Mouse (Mus musculus) kidney, embryonic 15.5 days (tissue): ENCODE results near the gene Fat4. TPM values are rescaled to one million over a fixed set of nuclear protein-coding genes. Genes with fewer than 3 reads are reported as not detected.
A peak's percentile ranks its signal among the peaks of the same experiment; 100 is the strongest.

Experiments used
- ATAC-seq: fragments of 200-750 bp; cut with Nextera tagmentation; replicated peaks from 2 replicates; pipeline ENCODE4 v1.8.0; 2017; ENCODE audit warnings: moderate TSS enrichment; ENCODE audit not compliant: low FRiP score
- H3K27ac ChIP-seq: fragments of 300-500 bp; sonication (generic); 2 replicates; pipeline ENCODE4 v1.5.1; 2015; ENCODE audit warnings: mild to moderate bottlenecking, inconsistent platforms
- H3K27me3 ChIP-seq: fragments of 300-500 bp; sonication (generic); 2 replicates; pipeline ENCODE4 v1.6.1; 2015; ENCODE audit warnings: inconsistent platforms
- H3K36me3 ChIP-seq: fragments of 300-500 bp; sonication (generic); 2 replicates; pipeline ENCODE4 v1.6.1; 2015; ENCODE audit warnings: inconsistent platforms
- H3K4me1 ChIP-seq: fragments of 300-500 bp; sonication (generic); 2 replicates; pipeline ENCODE4 v1.6.1; 2015; ENCODE audit warnings: inconsistent platforms
- H3K4me2 ChIP-seq: fragments of 300-500 bp; sonication (generic); 2 replicates; pipeline ENCODE4 v1.6.1; 2015; ENCODE audit warnings: moderate library complexity, mild to moderate bottlenecking, inconsistent platforms
- H3K4me3 ChIP-seq: fragments of 300-500 bp; sonication (generic); replicated peaks from 2 replicates; pipeline ENCODE4 v1.5.1; 2015; ENCODE audit warnings: mild to moderate bottlenecking, inconsistent platforms
- H3K9ac ChIP-seq: fragments of 300-500 bp; sonication (generic); 2 replicates; pipeline ENCODE4 v1.6.1; 2015; ENCODE audit warnings: mild to moderate bottlenecking, inconsistent platforms
- H3K9me3 ChIP-seq: fragments of 300-500 bp; sonication (generic); replicated peaks from 2 replicates; pipeline ENCODE4 v1.6.1; 2016; ENCODE audit warnings: inconsistent platforms
- WGBS: fragments of 180-500 bp; shearing (Covaris S2); methylation state at CpG from one replicate; pipeline ENCODE4 v1.1.7; 2015; ENCODE audit warnings: mixed read lengths; 5-methylcytosine and 5-hydroxymethylcytosine counted together
- polyA plus RNA-seq: library from polyadenylated mRNA; unstranded; fragments of >200 nt; fragmentation: Nextera tagmentation; extraction: Ambion mirVana; gene quantifications from 2 replicates; pipeline ENCODE4 v1.2.1, GENCODE M21; 2015

The Fat4 gene
- polyA plus RNA-seq, 1 experiment from 2014 or later: 8.2 TPM

GRCm38 (mm10) chr3:38908426-38909111, 21.8 kb downstream of the Fat4 start:
- Histone ChIP-seq H3K27me3 (no peaks in the 10 kb centered on the region), H3K4me3 (no peak overlapping the region), H3K4me1 (peaks cover 32% of the 10 kb centered on the region), H3K4me2 (no peak overlapping the region), H3K36me3 (no peaks in the 10 kb centered on the region), H3K9me3 (no peaks in the 10 kb centered on the region), H3K27ac (no peak overlapping the region), H3K9ac (no peak overlapping the region)
- no peak for ATAC-seq
- 69% methylated on average over 13 of the region's 13 CpGs for WGBS

GRCm38 (mm10) chr3:38912768-38913487, 26.2 kb downstream of the Fat4 start:
- 28% methylated on average over 5 of the region's 5 CpGs for WGBS
- peak; percentile 96 for ATAC-seq
- H3K4me2 ChIP-seq: peak overlapping the region; percentile 33
- H3K27me3 ChIP-seq: no peaks in the 10 kb centered on the region
- peaks cover 36% of the 10 kb centered on the region for H3K4me1 ChIP-seq
- H3K27ac ChIP-seq: peak overlapping the region; percentile 80
- no peak overlapping the region for H3K9ac ChIP-seq
- no peaks in the 10 kb centered on the region for H3K9me3 ChIP-seq
- no peaks in the 10 kb centered on the region for H3K36me3 ChIP-seq
- H3K4me3 ChIP-seq: no peak overlapping the region

- H3K36me3 ChIP-seq: no peaks in the 10 kb centered on the region
- peaks cover 36% of the 10 kb centered on the region for H3K4me1 ChIP-seq
- no peaks in the 10 kb centered on the region for H3K9me3 ChIP-seq
- ATAC-seq: no peak
- no peaks in the 10 kb centered on the region for H3K27me3 ChIP-seq
- no peak overlapping the region for H3K4me3 ChIP-seq
- 22% methylated on average over 11 of the region's 11 CpGs for WGBS
- peak overlapping the region; percentile 80 for H3K27ac ChIP-seq
- no peak overlapping the region for H3K9ac ChIP-seq
- peak overlapping the region; percentile 33 for H3K4me2 ChIP-seq
Observed at GRCm38 (mm10) chr3:38913488-38914105, 26.9 kb downstream of the Fat4 start.

GRCm38 (mm10) chr3:38918926-38919325, 32.2 kb downstream of the Fat4 start:
- Histone ChIP-seq H3K27me3 (no peaks in the 10 kb centered on the region), H3K36me3 (no peaks in the 10 kb centered on the region), H3K27ac (peak overlapping the region; percentile 65), H3K9ac (no peak overlapping the region), H3K4me2 (no peak overlapping the region), H3K9me3 (no peaks in the 10 kb centered on the region), H3K4me3 (no peak overlapping the region), H3K4me1 (peaks cover 44% of the 10 kb centered on the region)
- ATAC-seq: no peak
- WGBS: 63% methylated on average over 2 of the region's 2 CpGs

GRCm38 (mm10) chr3:38921031-38921430, 34.3 kb downstream of the Fat4 start:
- Histone ChIP-seq H3K4me2 (no peak overlapping the region), H3K27ac (peak overlapping the region; percentile 59; the same call in 1 of the 2 replicates), H3K36me3 (no peaks in the 10 kb centered on the region), H3K4me3 (no peak overlapping the region), H3K27me3 (no peaks in the 10 kb centered on the region), H3K9me3 (no peaks in the 10 kb centered on the region), H3K4me1 (peaks cover 39% of the 10 kb centered on the region), H3K9ac (no peak overlapping the region)
- no peak for ATAC-seq
- WGBS: 45% methylated on average over 2 of the region's 2 CpGs

- Histone ChIP-seq H3K36me3 (no peaks in the 10 kb centered on the region), H3K27me3 (no peaks in the 10 kb centered on the region), H3K4me2 (no peak overlapping the region), H3K4me1 (peaks cover 38% of the 10 kb centered on the region), H3K9ac (no peak overlapping the region), H3K27ac (peak overlapping the region; percentile 28), H3K9me3 (no peaks in the 10 kb centered on the region), H3K4me3 (no peak overlapping the region)
- WGBS: 23% methylated on average over 7 of the region's 7 CpGs
- ATAC-seq: peak; percentile 80
Observed at GRCm38 (mm10) chr3:38923251-38923686, 36.5 kb downstream of the Fat4 start.

- no peak overlapping the region for H3K4me3 ChIP-seq
- H3K9ac ChIP-seq: no peak overlapping the region
- peaks cover 13% of the 10 kb centered on the region for H3K4me1 ChIP-seq
- no peaks in the 10 kb centered on the region for H3K27me3 ChIP-seq
- H3K9me3 ChIP-seq: no peaks in the 10 kb centered on the region
- WGBS: 48% methylated on average over 4 of the region's 4 CpGs
- H3K27ac ChIP-seq: 0 out of 2 replicates have a peak overlapping the region, but pooled peaks have one; percentile 56
- ATAC-seq: no peak
- no peak overlapping the region for H3K4me2 ChIP-seq
- no peaks in the 10 kb centered on the region for H3K36me3 ChIP-seq
Observed at GRCm38 (mm10) chr3:38928076-38928686, 41.4 kb downstream of the Fat4 start.

- H3K4me2 ChIP-seq: no peak overlapping the region
- H3K27me3 ChIP-seq: no peaks in the 10 kb centered on the region
- peaks cover 12% of the 10 kb centered on the region for H3K4me1 ChIP-seq
- no peak overlapping the region for H3K4me3 ChIP-seq
- H3K9me3 ChIP-seq: no peaks in the 10 kb centered on the region
- 0 out of 2 replicates have a peak overlapping the region, but pooled peaks have one; percentile 35 for H3K27ac ChIP-seq
- WGBS: 65% methylated on average over 3 of the region's 3 CpGs
- H3K36me3 ChIP-seq: no peaks in the 10 kb centered on the region
- ATAC-seq: no peak
- no peak overlapping the region for H3K9ac ChIP-seq
Observed at GRCm38 (mm10) chr3:38928751-38929150, 42.0 kb downstream of the Fat4 start.

- Histone ChIP-seq H3K27ac (peak overlapping the region; percentile 0; the same call in 1 of the 2 replicates), H3K9me3 (no peaks in the 10 kb centered on the region), H3K4me2 (no peak overlapping the region), H3K36me3 (no peaks in the 10 kb centered on the region), H3K4me3 (no peak overlapping the region), H3K27me3 (no peaks in the 10 kb centered on the region), H3K9ac (no peak overlapping the region), H3K4me1 (peaks cover 22% of the 10 kb centered on the region)
- no peak for ATAC-seq
- 69% methylated on average over 7 of the region's 7 CpGs for WGBS
Observed at GRCm38 (mm10) chr3:38934780-38935179, 48.0 kb downstream of the Fat4 start.

- Histone ChIP-seq H3K4me1 (peaks cover 22% of the 10 kb centered on the region), H3K4me3 (no peak overlapping the region), H3K36me3 (no peaks in the 10 kb centered on the region), H3K27me3 (no peaks in the 10 kb centered on the region), H3K4me2 (no peak overlapping the region), H3K27ac (no peak overlapping the region), H3K9me3 (no peaks in the 10 kb centered on the region), H3K9ac (no peak overlapping the region)
- 78% methylated on average over 7 of the region's 7 CpGs for WGBS
- no peak for ATAC-seq
Observed at GRCm38 (mm10) chr3:38936485-38936884, 49.7 kb downstream of the Fat4 start.

- H3K4me1 ChIP-seq: peaks cover 22% of the 10 kb centered on the region
- H3K27ac ChIP-seq: 0 out of 2 replicates have a peak overlapping the region, but pooled peaks have one; percentile 0
- H3K36me3 ChIP-seq: 0 out of 2 replicates have a peak, but pooled peaks cover under 1% of the 10 kb centered on the region
- H3K4me3 ChIP-seq: no peak overlapping the region
- H3K4me2 ChIP-seq: no peak overlapping the region
- WGBS: 46% methylated on average over 8 of the region's 8 CpGs
- H3K9ac ChIP-seq: no peak overlapping the region
- no peak for ATAC-seq
- no peaks in the 10 kb centered on the region for H3K27me3 ChIP-seq
- H3K9me3 ChIP-seq: no peaks in the 10 kb centered on the region
Observed at GRCm38 (mm10) chr3:38937159-38937558, 50.4 kb downstream of the Fat4 start.

GRCm38 (mm10) chr3:38938136-38938535, 51.4 kb downstream of the Fat4 start:
- H3K27ac ChIP-seq: no peak overlapping the region
- no peak for ATAC-seq
- no peaks in the 10 kb centered on the region for H3K9me3 ChIP-seq
- H3K9ac ChIP-seq: no peak overlapping the region
- no peak overlapping the region for H3K4me3 ChIP-seq
- H3K27me3 ChIP-seq: no peaks in the 10 kb centered on the region
- peaks cover 22% of the 10 kb centered on the region for H3K4me1 ChIP-seq
- H3K36me3 ChIP-seq: peaks cover 10% of the 10 kb centered on the region
- 62% methylated on average over 5 of the region's 5 CpGs for WGBS
- no peak overlapping the region for H3K4me2 ChIP-seq
